In the genomic region with DNA sequence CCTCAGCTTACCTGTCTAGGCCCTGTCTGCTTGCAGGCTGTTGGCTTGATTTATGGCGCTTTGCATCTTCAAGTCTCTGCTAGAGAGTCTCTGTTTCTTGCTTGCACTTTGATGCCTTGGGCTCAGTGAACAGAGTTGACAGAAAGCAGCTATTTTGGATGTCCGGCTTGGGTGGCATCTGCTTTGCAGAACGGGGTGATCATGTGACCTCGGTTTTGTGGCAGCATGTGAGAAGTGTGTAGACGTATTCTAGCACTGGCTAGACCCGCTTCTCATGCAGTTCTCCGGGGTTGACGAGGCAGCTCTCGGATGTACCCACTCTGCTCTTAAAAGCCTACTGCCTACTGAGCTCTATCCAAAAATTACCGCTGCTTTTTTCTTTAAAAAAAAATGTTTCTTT, we compare ENCODE assay signal across 23 mouse cellular contexts. TPM values are rescaled to one million over a fixed set of nuclear protein-coding genes. Genes with fewer than 3 reads are reported as not detected.
DNase-seq lines count a peak whose midpoint lies in the region; ATAC-seq and TF ChIP-seq lines count a peak whose summit lies in the region.
"Had no signal": no experiment of that assay in that cellular context is flagged by ENCODE, and none has a peak within 500 bp of the region (broad histone marks: within the 10 kb centered on the region; RNA-seq: fewer than 3 reads in every experiment).

No protein-coding gene starts in this region.

- no peak overlapping the region for H3K9ac ChIP-seq in liver, postnatal 0 days (replicated peaks)
- H3K9ac ChIP-seq: embryonic facial prominence, embryonic 13.5 days; embryonic facial prominence, embryonic 15.5 days; forebrain, embryonic 12.5 days had no signal

- H3K27ac ChIP-seq in liver, postnatal 0 days (ENCODE audit: low read depth), result no peak overlapping the region
- H3K27ac ChIP-seq: embryonic facial prominence, embryonic 13.5 days; embryonic facial prominence, embryonic 15.5 days; forebrain, embryonic 10.5 days; forebrain, embryonic 12.5 days had no signal

- no peak for TF ChIP-seq EP300 in liver, postnatal 0 days (IDR thresholded peaks at IDR 0.05; ENCODE audit: low read depth)

- H3K9me3 ChIP-seq in liver, postnatal 0 days (ENCODE audit: low read length), result no peaks in the 10 kb centered on the region
- H3K9me3 ChIP-seq: embryonic facial prominence, embryonic 13.5 days; embryonic facial prominence, embryonic 15.5 days; forebrain, embryonic 10.5 days; forebrain, embryonic 12.5 days had no signal

- no peak overlapping the region for H3K4me3 ChIP-seq in liver, postnatal 0 days (ENCODE audit: low read depth, low read length)
- H3K4me3 ChIP-seq: embryonic facial prominence, embryonic 13.5 days; embryonic facial prominence, embryonic 15.5 days; erythroblast, embryonic 14.5 days; forebrain, embryonic 10.5 days; forebrain, embryonic 12.5 days had no signal

- H3K36me3 ChIP-seq in liver, postnatal 0 days (replicated peaks; ENCODE audit: insufficient read depth, low read length), result no peaks in the 10 kb centered on the region
- H3K36me3 ChIP-seq: embryonic facial prominence, embryonic 15.5 days; forebrain, embryonic 12.5 days had no signal

- TF ChIP-seq CTCF in liver, postnatal 0 days (IDR thresholded peaks at IDR 0.05; ENCODE audit: low read depth), result no peak

- WGBS in liver, postnatal 0 days (ENCODE audit: insufficient replicate concordance), result 76% methylated on average over 10 of the region's 10 CpGs

- H3K27me3 ChIP-seq in liver, postnatal 0 days (ENCODE audit: insufficient read depth, low read length), result no peaks in the 10 kb centered on the region
- H3K27me3 ChIP-seq: embryonic facial prominence, embryonic 13.5 days; embryonic facial prominence, embryonic 15.5 days had no signal

- peak; percentile 6 for DNase-seq in urinary bladder, adult 2 months (ENCODE audit: low spot score)
- no peak for DNase-seq in urinary bladder, postnatal 10 days (ENCODE audit: low spot score)
- DNase-seq in naive thymus-derived CD4-positive, alpha-beta T cell, adult 2 months (ENCODE audit: low read depth), result peak; percentile 43
- DNase-seq in liver, postnatal 0 days, result no peak
- DNase-seq in ovary, postnatal 10 days (ENCODE audit: low spot score), result no peak
- DNase-seq in ovary, postnatal 36 days (ENCODE audit: low spot score), result no peak
- DNase-seq: adrenal gland, adult 8-10 months; adrenal gland, postnatal 14 days; adrenal gland, postnatal 36 days; B cell, adult 2 months; cerebellum, adult 11-12 months; cerebellum, adult 2 months; cerebellum, adult 9-10 months; cerebellum, postnatal 10 days; cerebellum, postnatal 25 days had no signal

- peak; percentile 43; the same call in 1 of the 2 replicates for ATAC-seq in megakaryocyte, adult 5-6 weeks (ENCODE audit: poor library complexity, severe bottlenecking)
- ATAC-seq in liver, postnatal 0 days, result no peak
- ATAC-seq: activated CD4-positive, CD25-positive, alpha-beta regulatory T cell, adult 4 months; forebrain, embryonic 16.5 days had no signal

- H3K4me1 ChIP-seq in liver, postnatal 0 days (ENCODE audit: insufficient read depth), result peaks cover 19% of the 10 kb centered on the region

- no peak overlapping the region for H3K4me2 ChIP-seq in liver, postnatal 0 days (ENCODE audit: low read depth, low read length)
- H3K4me2 ChIP-seq: embryonic facial prominence, embryonic 13.5 days; embryonic facial prominence, embryonic 15.5 days; forebrain, embryonic 12.5 days had no signal

RNA-seq across cellular contexts. Expression of a gene that starts 22.9 kb away (rescaled TPM):
- polyA plus RNA-seq in urinary bladder, adult 2 months (2012; rRNA removed), result 10.8 and 19.0 TPM in 2 replicates
- total RNA-seq in megakaryocyte, adult 5-6 weeks (2015), result 23.0 and 28.1 TPM in 2 replicates
- total RNA-seq in megakaryocyte, adult 5-6 weeks (2017), result 15.2 and 19.0 TPM in 2 replicates
- polyA plus RNA-seq in liver, postnatal 0 days (2015; fragmentation: Nextera tagmentation; extraction: Ambion mirVana), result 1.9 and 2.2 TPM in 2 replicates

Comparison
In these comparisons a context has a peak if more than half of its experiments do, and no peak if none do; other contexts are left out.
1. DNase-seq: peak in urinary bladder, adult 2 months (single experiment) and naive thymus-derived CD4-positive, alpha-beta T cell, adult 2 months (single experiment); none in urinary bladder, postnatal 10 days (single experiment), liver, postnatal 0 days (single experiment), ovary, postnatal 10 days (single experiment) and ovary, postnatal 36 days (single experiment).